Mouse (Mus musculus): Measurements from ENCODE around the gene Man2a2. TPM values are rescaled to one million over a fixed set of nuclear protein-coding genes. Genes with fewer than 3 reads are reported as not detected.

Gene Man2a2
- polyA plus RNA-seq, 1 experiment from 2014 or later, result 25.2 TPM

- H3K27me3 ChIP-seq, result no peaks in the 10 kb centered on the region
- H3K4me2 ChIP-seq (replicated peaks), result no peak overlapping the region
- H3K36me3 ChIP-seq, result no peaks in the 10 kb centered on the region
- ATAC-seq (ENCODE audit: insufficient number of reproducible peaks, low FRiP score, low TSS enrichment, low read depth), result peak; percentile 55; the same call in 1 of the 2 replicates
- no peak overlapping the region for H3K9ac ChIP-seq
- peak overlapping the region; percentile 48; the same call in 1 of the 2 replicates for H3K27ac ChIP-seq (replicated peaks)
- H3K4me3 ChIP-seq (replicated peaks), result no peak overlapping the region
- 66% methylated on average over 9 of the region's 9 CpGs for WGBS
- peaks cover 18% of the 10 kb centered on the region for H3K4me1 ChIP-seq
- no peaks in the 10 kb centered on the region for H3K9me3 ChIP-seq (replicated peaks)
Measured at GRCm38 (mm10) chr7:80407712-80408111, 36.5 kb upstream of the Man2a2 start.

- Histone ChIP-seq H3K4me3 (replicated peaks) (no peak overlapping the region), H3K4me1 (peaks cover 26% of the 10 kb centered on the region)
- WGBS, result 87% methylated on average over 3 of the region's 3 CpGs
Measured at GRCm38 (mm10) chr7:80406186-80406585, 35.0 kb upstream of the Man2a2 start.

GRCm38 (mm10) chr7:80405188-80405695 lies 34.1 kb upstream of the Man2a2 start, which contains the start of gene Furin:
TSS of gene Furin (minus strand) at chr7:80405436.
- Histone ChIP-seq H3K4me2 (replicated peaks) (no peak within 1 kb of the TSS), H3K4me1 (peaks cover 35% of the 10 kb centered on the region), H3K9me3 (replicated peaks) (no peaks in the 10 kb centered on the region), H3K9ac (no peak within 1 kb of the TSS), H3K27ac (replicated peaks) (peak within 1 kb of the TSS; percentile 93), H3K4me3 (replicated peaks) (no peak within 1 kb of the TSS), H3K36me3 (no peaks in the 10 kb centered on the region), H3K27me3 (no peaks in the 10 kb centered on the region)
- ATAC-seq (ENCODE audit: insufficient number of reproducible peaks, low FRiP score, low TSS enrichment, low read depth), result no peak
- WGBS, result 66% methylated on average over 9 of the region's 9 CpGs

More at GRCm38 (mm10) chr7:80406186-80406585, 35.0 kb upstream of the Man2a2 start:
- H3K9me3 ChIP-seq (replicated peaks), result no peaks in the 10 kb centered on the region
- no peak overlapping the region for H3K4me2 ChIP-seq (replicated peaks)
- H3K36me3 ChIP-seq, result no peaks in the 10 kb centered on the region
- ATAC-seq (ENCODE audit: insufficient number of reproducible peaks, low FRiP score, low TSS enrichment, low read depth), result no peak
- no peak overlapping the region for H3K27ac ChIP-seq (replicated peaks)
- no peak overlapping the region for H3K9ac ChIP-seq
- H3K27me3 ChIP-seq, result no peaks in the 10 kb centered on the region

GRCm38 (mm10) chr7:80404101-80404894 lies 33.1 kb upstream of the Man2a2 start:
- Histone ChIP-seq H3K4me3 (replicated peaks) (no peak overlapping the region), H3K27me3 (no peaks in the 10 kb centered on the region), H3K36me3 (no peaks in the 10 kb centered on the region), H3K4me1 (peaks cover 44% of the 10 kb centered on the region), H3K9me3 (replicated peaks) (no peaks in the 10 kb centered on the region), H3K27ac (replicated peaks) (peak overlapping the region; percentile 93), H3K4me2 (replicated peaks) (no peak overlapping the region), H3K9ac (no peak overlapping the region)
- ATAC-seq (ENCODE audit: insufficient number of reproducible peaks, low FRiP score, low TSS enrichment, low read depth), result no peak
- WGBS, result 58% methylated on average over 7 of the region's 7 CpGs

- Histone ChIP-seq H3K4me3 (replicated peaks) (peak overlapping the region; percentile 89), H3K4me1 (peaks cover 51% of the 10 kb centered on the region), H3K4me2 (replicated peaks) (peak overlapping the region; percentile 86; the same call in 1 of the 2 replicates), H3K9me3 (replicated peaks) (no peaks in the 10 kb centered on the region), H3K27ac (replicated peaks) (peak overlapping the region; percentile 93), H3K36me3 (no peaks in the 10 kb centered on the region), H3K27me3 (no peaks in the 10 kb centered on the region), H3K9ac (peak overlapping the region; percentile 98; the same call in 1 of the 2 replicates)
- 33% methylated on average over 9 of the region's 9 CpGs for WGBS
- ATAC-seq (ENCODE audit: insufficient number of reproducible peaks, low FRiP score, low TSS enrichment, low read depth), result no peak
Measured at GRCm38 (mm10) chr7:80403551-80403950, 32.4 kb upstream of the Man2a2 start.

GRCm38 (mm10) chr7:80402651-80403321 lies 31.6 kb upstream of the Man2a2 start:
- H3K4me2 ChIP-seq (replicated peaks), result peak overlapping the region; percentile 86
- peaks cover 6% of the 10 kb centered on the region for H3K36me3 ChIP-seq
- H3K4me3 ChIP-seq (replicated peaks), result peak overlapping the region; percentile 89
- WGBS, result under 1% methylated on average over 67 of the region's 92 CpGs
- peak overlapping the region; percentile 93 for H3K27ac ChIP-seq (replicated peaks)
- H3K4me1 ChIP-seq, result peaks cover 51% of the 10 kb centered on the region
- peak overlapping the region; percentile 98 for H3K9ac ChIP-seq
- peak; percentile 70 for ATAC-seq (ENCODE audit: insufficient number of reproducible peaks, low FRiP score, low TSS enrichment, low read depth)
- H3K27me3 ChIP-seq, result no peaks in the 10 kb centered on the region
- no peaks in the 10 kb centered on the region for H3K9me3 ChIP-seq (replicated peaks)

- WGBS, result under 1% methylated on average over 45 of the region's 102 CpGs
- H3K27me3 ChIP-seq, result no peaks in the 10 kb centered on the region
- peaks cover 13% of the 10 kb centered on the region for H3K36me3 ChIP-seq
- peak overlapping the region; percentile 98 for H3K9ac ChIP-seq
- H3K4me3 ChIP-seq (replicated peaks), result peak overlapping the region; percentile 89
- 0 out of 2 replicates have a peak, but pooled peaks have one; percentile 20 for ATAC-seq (ENCODE audit: insufficient number of reproducible peaks, low FRiP score, low TSS enrichment, low read depth)
- H3K4me1 ChIP-seq, result peaks cover 51% of the 10 kb centered on the region
- no peaks in the 10 kb centered on the region for H3K9me3 ChIP-seq (replicated peaks)
- H3K27ac ChIP-seq (replicated peaks), result peak overlapping the region; percentile 93
- peak overlapping the region; percentile 86 for H3K4me2 ChIP-seq (replicated peaks)
Measured at GRCm38 (mm10) chr7:80401860-80402641, 30.9 kb upstream of the Man2a2 start.

GRCm38 (mm10) chr7:80401041-80401859 lies 30.1 kb upstream of the Man2a2 start:
- ATAC-seq (ENCODE audit: insufficient number of reproducible peaks, low FRiP score, low TSS enrichment, low read depth), result no peak
- Histone ChIP-seq H3K27ac (replicated peaks) (peak overlapping the region; percentile 93), H3K36me3 (peaks cover 21% of the 10 kb centered on the region), H3K9me3 (replicated peaks) (no peaks in the 10 kb centered on the region), H3K9ac (peak overlapping the region; percentile 98), H3K4me2 (replicated peaks) (peak overlapping the region; percentile 86), H3K4me3 (replicated peaks) (peak overlapping the region; percentile 89), H3K4me1 (peaks cover 48% of the 10 kb centered on the region), H3K27me3 (no peaks in the 10 kb centered on the region)
- 17% methylated on average over 5 of the region's 5 CpGs for WGBS

- peaks cover 48% of the 10 kb centered on the region for H3K4me1 ChIP-seq
- WGBS, result 53% methylated on average over 6 of the region's 6 CpGs
- H3K27ac ChIP-seq (replicated peaks), result 0 out of 2 replicates have a peak overlapping the region, but pooled peaks have one; percentile 93
- no peak for ATAC-seq (ENCODE audit: insufficient number of reproducible peaks, low FRiP score, low TSS enrichment, low read depth)
- H3K27me3 ChIP-seq, result no peaks in the 10 kb centered on the region
- peak overlapping the region; percentile 89; the same call in 1 of the 2 replicates for H3K4me3 ChIP-seq (replicated peaks)
- H3K9me3 ChIP-seq (replicated peaks), result no peaks in the 10 kb centered on the region
- H3K9ac ChIP-seq, result peak overlapping the region; percentile 98; the same call in 1 of the 2 replicates
- H3K36me3 ChIP-seq, result peaks cover 26% of the 10 kb centered on the region
- H3K4me2 ChIP-seq (replicated peaks), result peak overlapping the region; percentile 86
Measured at GRCm38 (mm10) chr7:80400571-80400970, 29.4 kb upstream of the Man2a2 start.

- H3K4me1 ChIP-seq, result peaks cover 48% of the 10 kb centered on the region
- no peaks in the 10 kb centered on the region for H3K9me3 ChIP-seq (replicated peaks)
- 0 out of 2 replicates have a peak overlapping the region, but pooled peaks have one; percentile 89 for H3K4me3 ChIP-seq (replicated peaks)
- H3K9ac ChIP-seq, result no peak overlapping the region
- H3K4me2 ChIP-seq (replicated peaks), result peak overlapping the region; percentile 86
- 0 out of 2 replicates have a peak overlapping the region, but pooled peaks have one; percentile 93 for H3K27ac ChIP-seq (replicated peaks)
- H3K27me3 ChIP-seq, result no peaks in the 10 kb centered on the region
- 48% methylated on average over 5 of the region's 5 CpGs for WGBS
- ATAC-seq (ENCODE audit: insufficient number of reproducible peaks, low FRiP score, low TSS enrichment, low read depth), result no peak
- peaks cover 31% of the 10 kb centered on the region for H3K36me3 ChIP-seq
Measured at GRCm38 (mm10) chr7:80400099-80400498, 28.9 kb upstream of the Man2a2 start.
